Mouse (Mus musculus): ENCODE results near the gene Kbtbd12.

Gene Kbtbd12

GRCm38 (mm10) chr6:88549137-88549814 lies 88.5 kb downstream of the Kbtbd12 start:
- DNase-seq (ENCODE audit: low spot score in 2 of 2), result peak in 1 of 2 experiments; percentile 29

- no peak for DNase-seq (ENCODE audit: low spot score in 2 of 2)
These were observed 89.2 kb downstream of the Kbtbd12 start for GRCm38 (mm10) chr6:88548405-88549049.

DNA sequence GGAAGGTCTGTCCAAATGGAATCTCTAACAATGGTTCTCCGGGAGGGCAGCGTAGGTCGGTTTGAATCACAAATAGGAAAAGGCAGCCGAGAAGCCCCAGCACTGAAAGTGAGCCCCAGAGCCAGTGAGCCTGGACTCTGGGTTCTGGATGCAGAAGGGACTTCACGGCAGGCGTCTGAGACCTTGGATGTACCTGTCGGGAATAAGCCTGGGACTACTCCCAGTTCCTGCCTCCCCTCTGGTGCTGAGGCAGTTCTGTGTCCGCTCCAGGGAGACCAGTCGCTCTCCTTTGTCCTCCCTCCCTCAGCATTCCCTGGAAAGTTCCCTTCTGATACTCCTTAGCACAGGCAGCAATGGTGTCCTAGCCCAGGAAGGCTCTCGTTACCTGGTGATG lies 92.4 kb downstream of the Kbtbd12 start:
- no peak for DNase-seq (ENCODE audit: low spot score in 2 of 2)

GRCm38 (mm10) chr6:88544644-88545396 lies 92.9 kb downstream of the Kbtbd12 start:
- no peak for DNase-seq (ENCODE audit: low spot score in 2 of 2)

DNA sequence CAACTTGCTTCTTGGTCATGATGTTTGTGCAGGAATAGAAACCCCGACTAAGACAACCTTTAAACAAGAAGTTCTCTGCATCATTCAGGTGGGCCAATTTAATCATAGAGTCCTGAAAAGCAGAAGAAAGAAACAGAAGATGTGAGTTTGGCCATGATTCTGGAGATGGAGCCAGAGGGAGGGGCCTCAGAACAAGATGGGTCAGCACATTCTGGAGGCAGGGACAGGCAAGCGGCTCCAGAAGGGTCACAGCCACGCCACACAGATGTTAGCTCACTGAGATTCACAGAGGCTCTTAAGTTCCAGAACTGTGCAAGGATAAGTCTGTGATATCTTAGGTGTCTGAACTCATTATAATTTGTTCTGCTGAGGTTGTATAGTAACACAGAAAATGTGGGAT lies 93.5 kb downstream of the Kbtbd12 start:
- no peak for DNase-seq (ENCODE audit: low spot score in 2 of 2)

DNA sequence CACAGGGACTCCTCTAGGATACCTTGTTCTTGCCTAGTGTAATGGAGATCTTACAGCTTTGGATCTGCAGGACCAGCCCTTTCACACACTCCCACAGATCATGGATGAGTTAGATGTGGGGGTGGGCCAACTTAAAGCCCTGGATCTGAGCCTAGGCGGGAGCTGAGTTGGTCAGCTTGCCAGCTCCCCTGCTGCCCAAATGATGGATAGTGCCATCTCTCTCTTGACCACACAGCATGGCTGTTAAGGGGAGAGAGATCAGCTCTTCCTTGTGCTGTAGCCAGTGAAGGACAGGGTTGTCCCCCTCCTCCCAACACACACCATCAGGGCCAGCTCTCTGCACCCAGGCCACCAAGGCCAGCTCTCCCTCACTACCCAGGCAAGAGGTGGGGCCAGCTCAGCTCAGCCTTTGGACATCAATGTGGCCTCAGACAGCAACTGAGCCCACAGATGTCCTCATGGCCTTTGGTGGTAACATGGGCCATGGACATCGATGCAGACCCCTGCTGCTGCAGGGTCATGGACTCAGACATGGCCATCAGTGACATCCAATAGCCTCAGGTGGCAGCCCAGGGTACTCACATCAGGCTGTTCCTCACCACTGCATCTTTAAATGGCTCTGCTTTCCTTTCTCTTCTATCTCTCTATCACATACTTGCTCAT lies 97.5 kb downstream of the Kbtbd12 start:
- DNase-seq (ENCODE audit: low spot score in 2 of 2), result no peak

- no peak for DNase-seq (ENCODE audit: low spot score in 2 of 2)
These were observed 107.4 kb downstream of the Kbtbd12 start for GRCm38 (mm10) chr6:88530306-88530705.

- DNase-seq (ENCODE audit: low spot score in 2 of 2), result no peak
These were observed 113.7 kb downstream of the Kbtbd12 start for GRCm38 (mm10) chr6:88524056-88524455.

GRCm38 (mm10) chr6:88523451-88523850 lies 114.3 kb downstream of the Kbtbd12 start:
- no peak for DNase-seq (ENCODE audit: low spot score in 2 of 2)

- no peak for DNase-seq (ENCODE audit: low spot score in 2 of 2)
These were observed 114.7 kb downstream of the Kbtbd12 start for GRCm38 (mm10) chr6:88523043-88523442.

GRCm38 (mm10) chr6:88522606-88523005 lies 115.1 kb downstream of the Kbtbd12 start:
- DNase-seq (ENCODE audit: low spot score in 2 of 2), result no peak

GRCm38 (mm10) chr6:88521821-88522220 lies 115.9 kb downstream of the Kbtbd12 start:
- DNase-seq (ENCODE audit: low spot score in 2 of 2), result no peak

GRCm38 (mm10) chr6:88518404-88519263 lies 119.1 kb downstream of the Kbtbd12 start, which contains the start of gene Sec61a1:
Sec61a1 (minus strand) TSS chr6:88518905.
- peak; percentile 96 for DNase-seq (ENCODE audit: low spot score in 2 of 2)

- peak in 1 of 2 experiments; percentile 11 for DNase-seq (ENCODE audit: low spot score in 2 of 2)
These were observed 119.9 kb downstream of the Kbtbd12 start for GRCm38 (mm10) chr6:88517701-88518403.

GRCm38 (mm10) chr6:88516667-88517066 lies 121.1 kb downstream of the Kbtbd12 start:
- no peak for DNase-seq (ENCODE audit: low spot score in 2 of 2)

DNA sequence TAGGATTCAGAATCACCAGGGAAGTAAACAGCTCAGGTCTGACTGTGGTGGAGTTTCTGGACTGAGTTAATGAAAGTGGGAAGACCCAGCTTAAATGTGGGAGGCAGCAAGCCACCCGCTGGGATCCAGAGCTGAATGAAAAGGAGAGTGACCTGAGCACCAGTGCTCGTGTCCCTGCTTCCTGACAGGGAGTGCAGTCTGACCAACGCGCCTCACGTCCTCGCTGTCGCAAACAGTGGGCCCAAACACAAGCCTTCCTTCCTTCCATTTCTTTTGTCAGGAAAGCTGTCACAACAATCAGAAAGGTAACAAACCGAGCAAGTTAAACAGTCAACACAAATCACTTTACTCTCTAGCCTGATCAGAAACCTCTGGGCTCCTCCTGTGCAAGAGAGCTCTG lies 121.8 kb downstream of the Kbtbd12 start:
- DNase-seq (ENCODE audit: low spot score in 2 of 2), result no peak

DNA sequence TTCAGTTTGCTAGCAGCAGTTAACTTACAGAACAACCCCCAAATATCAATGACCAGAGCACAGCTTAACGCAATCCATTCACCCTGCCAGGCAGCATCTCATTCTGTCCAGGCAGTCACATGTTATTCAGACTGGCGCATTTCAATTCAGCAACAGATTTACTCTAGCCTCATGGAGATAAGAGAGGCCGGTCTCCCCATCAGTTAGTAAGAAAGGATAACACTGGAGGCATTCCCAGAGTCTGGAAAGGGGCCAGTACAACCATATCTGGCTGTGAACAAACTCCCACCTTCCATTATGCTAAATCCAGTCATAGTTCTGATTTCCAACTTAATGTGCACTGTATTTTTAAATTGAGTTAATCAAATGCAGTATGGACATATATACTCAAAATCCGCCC lies 123.2 kb downstream of the Kbtbd12 start:
- DNase-seq (ENCODE audit: low spot score in 2 of 2), result no peak

DNA sequence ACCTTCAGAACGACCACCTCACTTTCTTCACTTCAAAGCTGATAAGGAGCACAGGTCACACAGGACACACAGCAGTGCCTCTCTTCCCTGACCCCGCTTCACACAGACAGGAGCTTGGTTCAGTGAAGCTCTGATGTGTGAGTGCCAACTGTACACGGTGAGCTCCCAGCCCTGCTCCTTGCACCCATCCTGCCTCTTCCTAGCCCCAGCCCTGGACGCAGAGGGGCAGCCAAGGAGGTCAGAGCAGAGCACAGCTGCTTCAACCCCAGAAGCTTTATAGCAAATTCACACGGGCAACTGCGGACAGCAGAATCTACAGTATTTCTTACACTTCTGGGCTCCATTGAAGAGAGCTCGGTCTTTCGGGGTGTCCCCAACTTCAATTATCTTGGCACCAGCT lies 123.8 kb downstream of the Kbtbd12 start:
- no peak for DNase-seq (ENCODE audit: low spot score in 2 of 2)

DNA sequence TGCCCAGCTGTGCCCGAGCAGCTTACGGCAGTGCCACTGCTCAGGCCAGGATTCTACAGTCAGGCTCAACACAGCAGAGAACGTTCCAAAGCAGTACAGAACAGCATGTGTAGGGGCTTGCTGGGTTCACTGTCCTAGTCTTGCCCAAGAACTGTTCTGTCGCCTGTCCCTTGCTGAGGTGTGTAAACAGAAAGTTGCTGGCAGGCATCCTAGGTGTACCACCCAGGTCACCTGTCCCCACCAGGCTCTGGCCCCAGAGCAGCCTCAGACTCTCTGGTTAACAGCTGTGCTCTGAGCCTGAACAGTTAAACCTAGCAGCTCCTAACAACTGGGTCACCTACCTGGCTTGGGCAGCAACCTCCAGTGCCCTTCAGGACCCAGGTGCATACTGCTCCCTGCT lies 134.7 kb downstream of the Kbtbd12 start:
- DNase-seq (ENCODE audit: low spot score in 2 of 2), result no peak
